Mouse (Mus musculus) neural tube, embryonic 11.5 days (tissue): ENCODE measurements at regions not wholly inside any gene's neighbourhood (a gene's known extent, or its start where the extent isn't known, plus 50 kb on each side); places are given as distances from the start of the nearest gene placed in this dataset.

Source experiments
- ATAC-seq: fragments of 200-750 bp; cut with Nextera tagmentation; 2 replicates; pipeline ENCODE4 v1.8.0; 2017; ENCODE audit warnings: moderate number of reproducible peaks, mild to moderate bottlenecking, moderate TSS enrichment, moderate library complexity; ENCODE audit not compliant: insufficient read depth, low FRiP score, low TSS enrichment
- DNase-seq: peaks from one replicate; pipeline ENCODE4 v3.0.0-alpha.2; 2015; ENCODE audit warnings: low spot score
- H3K27ac ChIP-seq: fragments of 300-500 bp; sonication (generic); 2 replicates; pipeline ENCODE4 v1.5.1; 2014; ENCODE audit warnings: low read depth, mild to moderate bottlenecking, low read length
- H3K27me3 ChIP-seq: fragments of 300-500 bp; sonication (generic); 2 replicates; pipeline ENCODE4 v1.6.1; 2014; ENCODE audit warnings: mild to moderate bottlenecking, low read length, mixed read lengths; ENCODE audit not compliant: control insufficient read depth, insufficient read depth
- H3K36me3 ChIP-seq: fragments of 300-500 bp; sonication (generic); 2 replicates; pipeline ENCODE4 v1.6.1; 2014; ENCODE audit warnings: mild to moderate bottlenecking, low read length, moderate library complexity, mixed read lengths; ENCODE audit not compliant: control insufficient read depth, insufficient read depth
- H3K4me1 ChIP-seq: fragments of 300-500 bp; sonication (generic); 2 replicates; pipeline ENCODE4 v1.6.1; 2014; ENCODE audit warnings: low read length, mixed read lengths; ENCODE audit not compliant: control insufficient read depth, insufficient read depth
- H3K4me2 ChIP-seq: fragments of 300-500 bp; sonication (generic); 2 replicates; pipeline ENCODE4 v1.6.1; 2014; ENCODE audit warnings: low read depth, mild to moderate bottlenecking, moderate library complexity
- H3K4me3 ChIP-seq: fragments of 300-500 bp; sonication (generic); 2 replicates; pipeline ENCODE4 v1.5.1; 2014; ENCODE audit warnings: low read depth, low read length
- H3K9ac ChIP-seq: fragments of 300-500 bp; sonication (generic); 2 replicates; pipeline ENCODE4 v1.6.1; 2014; ENCODE audit warnings: mild to moderate bottlenecking, low read length
- H3K9me3 ChIP-seq: fragments of 300-500 bp; sonication (generic); 2 replicates; pipeline ENCODE4 v1.6.1; 2016; ENCODE audit warnings: low read length; ENCODE audit not compliant: control insufficient read depth
- WGBS: fragments of 180-500 bp; shearing (Covaris S2); extraction: QIAGEN DNeasy Blood & Tissue Kit; methylation state at CpG from one replicate; pipeline ENCODE4 v1.1.7; 2014; 5-methylcytosine and 5-hydroxymethylcytosine counted together

GRCm38 (mm10) chr3:34550189-34550588, 100.0 kb upstream of the Sox2 start:
- Histone ChIP-seq H3K4me2 (no peak overlapping the region), H3K4me3 (no peak overlapping the region), H3K27ac (no peak overlapping the region), H3K9ac (no peak overlapping the region), H3K9me3 (no peaks in the 10 kb centered on the region), H3K4me1 (peaks cover 3% of the 10 kb centered on the region; the same call in 1 of the 2 replicates), H3K27me3 (no peaks in the 10 kb centered on the region), H3K36me3 (no peaks in the 10 kb centered on the region)
- WGBS = 80% methylated on average over 12 of the region's 12 CpGs
- no peak for ATAC-seq
- no peak for DNase-seq

GRCm38 (mm10) chr3:34532451-34532850, 117.8 kb upstream of the Sox2 start:
- Histone ChIP-seq H3K4me1 (peaks cover 3% of the 10 kb centered on the region; the same call in 1 of the 2 replicates), H3K36me3 (no peaks in the 10 kb centered on the region), H3K4me3 (no peak overlapping the region), H3K27ac (no peak overlapping the region), H3K27me3 (no peaks in the 10 kb centered on the region), H3K9me3 (no peaks in the 10 kb centered on the region), H3K4me2 (no peak overlapping the region), H3K9ac (no peak overlapping the region)
- WGBS = 69% methylated on average over 3 of the region's 3 CpGs
- ATAC-seq = no peak
- DNase-seq = peak; percentile 17

GRCm38 (mm10) chr3:34531836-34532235, 118.4 kb upstream of the Sox2 start:
- Histone ChIP-seq H3K27ac (no peak overlapping the region), H3K27me3 (no peaks in the 10 kb centered on the region), H3K4me1 (peaks cover 3% of the 10 kb centered on the region; the same call in 1 of the 2 replicates), H3K9ac (no peak overlapping the region), H3K4me3 (no peak overlapping the region), H3K4me2 (no peak overlapping the region), H3K9me3 (no peaks in the 10 kb centered on the region), H3K36me3 (no peaks in the 10 kb centered on the region)
- ATAC-seq (no peak), DNase-seq (no peak)
- 63% methylated on average over 7 of the region's 7 CpGs for WGBS

GRCm38 (mm10) chr3:34527546-34527945, 122.7 kb upstream of the Sox2 start:
- no peak for DNase-seq
- peaks cover 3% of the 10 kb centered on the region; the same call in 1 of the 2 replicates for H3K4me1 ChIP-seq

GRCm38 (mm10) chr3:34525730-34526129, 124.5 kb upstream of the Sox2 start:
- Histone ChIP-seq H3K4me2 (no peak overlapping the region), H3K27ac (no peak overlapping the region), H3K4me3 (no peak overlapping the region), H3K4me1 (no peaks in the 10 kb centered on the region), H3K9me3 (peaks cover 3% of the 10 kb centered on the region; the same call in 1 of the 2 replicates), H3K9ac (no peak overlapping the region), H3K36me3 (no peaks in the 10 kb centered on the region), H3K27me3 (no peaks in the 10 kb centered on the region)
- WGBS = 90% methylated on average over 5 of the region's 5 CpGs
- ATAC-seq = no peak
- no peak for DNase-seq

More at GRCm38 (mm10) chr3:34527546-34527945, 122.7 kb upstream of the Sox2 start:
- Histone ChIP-seq H3K9ac (no peak overlapping the region), H3K4me2 (no peak overlapping the region), H3K27ac (no peak overlapping the region), H3K27me3 (no peaks in the 10 kb centered on the region), H3K9me3 (peaks cover 3% of the 10 kb centered on the region; the same call in 1 of the 2 replicates), H3K4me3 (no peak overlapping the region), H3K36me3 (no peaks in the 10 kb centered on the region)
- ATAC-seq = no peak

GRCm38 (mm10) chr3:34522054-34522684, 128.0 kb upstream of the Sox2 start:
- H3K4me2 ChIP-seq = no peak overlapping the region
- H3K4me3 ChIP-seq = no peak overlapping the region
- ATAC-seq (no peak), DNase-seq (no peak)
- H3K4me1 ChIP-seq = no peaks in the 10 kb centered on the region
- H3K27ac ChIP-seq = no peak overlapping the region
- 72% methylated on average over 6 of the region's 6 CpGs for WGBS
- H3K27me3 ChIP-seq = no peaks in the 10 kb centered on the region
- H3K36me3 ChIP-seq = no peaks in the 10 kb centered on the region
- peaks cover 3% of the 10 kb centered on the region; the same call in 1 of the 2 replicates for H3K9me3 ChIP-seq
- H3K9ac ChIP-seq = no peak overlapping the region

GRCm38 (mm10) chr3:34521357-34522053, 128.7 kb upstream of the Sox2 start:
- ATAC-seq (no peak), DNase-seq (no peak)

GRCm38 (mm10) chr3:34512503-34513145, 137.6 kb upstream of the Sox2 start:
- Histone ChIP-seq H3K9me3 (no peaks in the 10 kb centered on the region), H3K27me3 (no peaks in the 10 kb centered on the region), H3K27ac (no peak overlapping the region), H3K36me3 (no peaks in the 10 kb centered on the region), H3K9ac (no peak overlapping the region), H3K4me2 (no peak overlapping the region), H3K4me1 (no peaks in the 10 kb centered on the region), H3K4me3 (no peak overlapping the region)
- no peak for DNase-seq
- no peak for ATAC-seq
- WGBS = 92% methylated on average over 13 of the region's 13 CpGs

More at GRCm38 (mm10) chr3:34521357-34522053, 128.7 kb upstream of the Sox2 start:
- Histone ChIP-seq H3K4me1 (no peaks in the 10 kb centered on the region), H3K36me3 (no peaks in the 10 kb centered on the region), H3K4me2 (no peak overlapping the region), H3K4me3 (no peak overlapping the region), H3K27ac (no peak overlapping the region), H3K9ac (no peak overlapping the region), H3K27me3 (no peaks in the 10 kb centered on the region), H3K9me3 (peaks cover 3% of the 10 kb centered on the region; the same call in 1 of the 2 replicates)
- WGBS = 82% methylated on average over 14 of the region's 14 CpGs
